Mouse (Mus musculus): ENCODE data around the gene Hoga1. TPM values are rescaled to one million over a fixed set of nuclear protein-coding genes. Genes with fewer than 3 reads are reported as not detected.

Gene Hoga1
- total RNA-seq, 1 experiment from 2014 or later = 22.7 TPM

GRCm38 (mm10) chr19:42021681-42022541, 23.5 kb upstream of the Hoga1 start:
- peak; percentile 67 for DNase-seq

DNA sequence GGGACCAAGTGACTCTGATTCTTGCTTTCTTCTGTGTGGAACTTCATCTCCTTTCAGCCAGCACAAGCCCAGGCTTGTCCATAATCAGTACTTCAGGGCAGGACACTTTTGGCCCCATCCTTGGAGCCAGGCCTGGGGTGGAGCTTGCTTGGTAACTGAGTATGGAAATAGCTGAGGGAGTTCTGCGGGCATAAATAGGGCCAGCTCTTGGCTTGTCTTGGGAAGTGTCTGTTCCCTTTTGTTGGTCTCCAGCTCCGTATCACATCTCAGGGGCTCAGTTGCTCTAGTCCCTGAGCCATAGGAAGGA, 22.9 kb upstream of the Hoga1 start:
- no peak for DNase-seq

GRCm38 (mm10) chr19:42026158-42026557, 19.3 kb upstream of the Hoga1 start:
- peak; percentile 87 for DNase-seq

- DNase-seq = no peak
Observed at GRCm38 (mm10) chr19:42031112-42031511, 14.3 kb upstream of the Hoga1 start.

- DNase-seq = peak; percentile 29
Observed at GRCm38 (mm10) chr19:42033611-42034010, 11.8 kb upstream of the Hoga1 start.

DNA sequence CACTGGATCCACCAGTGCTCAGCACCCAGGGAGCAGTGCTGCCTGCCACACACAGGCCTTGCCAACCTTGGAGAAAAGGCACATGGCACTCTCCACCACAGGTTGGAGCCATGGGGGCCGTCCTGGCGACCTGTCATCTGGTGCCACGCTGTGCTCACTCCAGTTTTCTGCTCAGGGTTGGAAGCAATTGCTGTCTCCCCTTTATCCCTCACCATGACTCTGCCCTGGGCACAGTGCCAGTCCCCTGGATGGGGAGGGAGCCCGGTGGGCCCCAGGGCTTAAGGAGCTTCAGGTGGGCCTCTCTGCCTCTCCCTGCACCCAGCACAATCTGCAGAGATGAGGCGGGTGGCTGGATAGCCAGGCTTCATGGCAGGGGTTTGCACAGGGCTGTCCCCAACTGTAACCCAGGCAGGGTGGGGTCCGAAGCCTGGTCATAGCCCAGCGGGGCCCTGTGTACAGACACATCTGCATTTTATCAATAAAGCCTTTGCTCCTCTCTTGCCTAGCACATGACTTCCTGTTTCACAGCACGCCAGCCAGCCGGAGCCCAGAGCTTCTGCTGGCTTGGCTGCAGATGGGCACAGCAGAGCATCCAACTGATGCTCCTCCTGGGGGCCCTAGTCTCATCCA, 11.1 kb upstream of the Hoga1 start:
- DNase-seq = peak; percentile 36

DNA sequence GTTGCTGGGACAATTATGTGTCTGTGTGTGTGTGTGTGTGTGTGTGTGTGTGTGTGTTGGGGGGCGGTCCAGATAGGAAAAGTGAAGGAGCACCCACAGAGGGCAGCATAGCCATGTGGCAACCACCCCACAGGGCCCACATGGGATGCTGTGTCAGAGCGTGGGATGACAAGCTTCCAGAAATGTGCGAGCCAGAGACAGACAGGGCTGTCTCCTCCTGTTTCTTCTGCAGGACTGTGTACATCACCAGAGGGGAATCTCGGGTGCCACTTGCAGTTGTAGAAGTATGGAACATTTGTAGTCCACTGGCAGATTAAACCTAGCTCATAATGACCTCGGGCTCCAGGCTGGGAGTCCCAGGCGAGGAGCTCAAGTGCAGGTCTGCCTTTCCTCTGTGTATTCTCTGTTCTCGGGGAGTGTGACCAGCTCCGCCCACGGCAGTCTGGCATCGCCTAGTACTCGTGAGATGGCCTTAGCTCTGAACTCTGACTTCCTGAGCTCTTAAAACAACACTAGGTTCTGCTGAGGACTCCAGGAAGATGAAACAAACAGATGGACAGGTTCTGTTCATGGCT, 10.4 kb upstream of the Hoga1 start:
- no peak for DNase-seq

DNA sequence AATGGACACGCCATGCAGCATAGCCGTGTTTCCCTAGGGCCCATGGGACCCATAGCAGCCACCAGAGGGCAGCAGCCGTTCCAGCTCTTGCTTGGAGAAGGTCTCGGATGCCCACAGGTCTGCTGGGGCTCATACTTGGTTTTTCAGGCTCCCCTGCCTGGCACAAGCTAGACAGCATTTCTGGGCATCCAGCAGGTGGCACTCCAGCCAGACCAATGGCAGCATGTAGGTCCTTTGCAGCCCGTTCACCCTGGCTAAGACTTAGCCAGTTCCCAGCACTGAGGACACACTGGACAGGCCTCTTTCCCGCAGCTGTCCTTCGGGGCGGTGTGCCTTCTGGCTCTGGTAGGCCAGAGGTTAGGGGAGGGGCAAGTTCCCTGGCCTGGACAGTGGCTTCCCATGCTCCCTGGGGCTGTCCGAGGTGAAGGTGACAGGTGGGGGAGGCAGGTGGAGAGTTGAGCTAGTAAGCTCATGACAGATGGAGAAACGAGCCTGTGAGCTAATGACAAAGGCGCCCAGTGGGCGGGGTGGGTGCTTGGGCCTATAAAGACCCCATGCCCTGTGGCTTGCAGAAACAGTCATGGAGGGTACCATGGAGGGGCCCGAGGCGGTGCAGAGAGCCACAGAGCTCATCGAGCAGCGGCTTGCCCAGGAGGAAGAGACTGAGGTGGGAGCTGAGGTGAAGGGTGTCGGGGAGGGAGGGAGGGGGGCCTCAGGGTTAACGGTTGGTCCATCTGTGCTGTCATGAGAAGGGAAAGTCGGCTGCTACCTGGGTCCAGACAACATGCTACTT, 9.8 kb upstream of the Hoga1 start, which contains the start of gene Ankrd2:
Ankrd2 (plus strand) TSS at position 545 of the 793 bp plus-strand sequence.
- peak; percentile 93 for DNase-seq

DNA sequence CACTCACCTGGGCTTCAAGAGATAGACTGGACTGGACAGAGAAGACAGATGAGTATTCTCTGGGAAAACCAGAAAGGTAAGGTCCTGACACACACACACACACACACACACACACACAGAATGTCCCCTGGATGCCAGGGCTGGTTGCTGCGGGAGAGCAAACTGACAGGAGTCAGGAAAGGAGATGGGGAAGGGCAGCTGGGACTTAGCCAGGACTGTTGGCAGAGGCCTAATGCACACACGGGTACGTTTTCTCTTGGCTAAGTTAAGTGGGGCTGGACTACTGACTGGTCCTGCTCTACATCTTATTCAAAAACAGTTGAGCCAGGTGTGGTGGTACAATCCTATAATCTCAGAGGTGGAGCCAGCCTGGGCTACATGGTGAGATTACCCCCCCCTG, 9.1 kb upstream of the Hoga1 start:
- DNase-seq = no peak

DNA sequence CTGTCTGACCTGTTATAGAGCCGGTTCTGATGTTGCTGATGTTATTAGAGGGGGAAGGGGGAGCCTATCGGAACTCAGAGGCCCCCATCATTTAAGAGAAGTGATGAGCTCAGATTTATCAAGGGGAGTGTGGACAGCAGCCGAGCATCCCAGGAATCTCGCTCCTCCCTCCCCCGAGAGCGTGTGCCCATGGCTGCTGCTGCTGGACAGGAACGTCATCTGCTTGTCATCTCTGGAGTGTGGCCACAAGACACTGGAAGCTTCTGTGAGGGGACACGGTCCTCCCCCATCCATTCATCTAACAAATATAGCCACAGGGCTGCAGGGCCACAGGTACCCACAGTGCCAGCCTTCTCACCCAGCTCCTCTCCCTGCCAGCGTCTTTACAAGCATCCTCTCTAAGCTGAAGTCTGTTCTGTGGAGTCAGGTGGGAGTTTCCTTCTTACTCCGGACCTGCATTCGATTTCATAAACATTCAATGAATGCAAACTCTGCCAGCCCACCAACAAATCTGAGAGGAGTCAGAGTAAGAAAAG, 8.2 kb upstream of the Hoga1 start:
- DNase-seq = no peak

DNA sequence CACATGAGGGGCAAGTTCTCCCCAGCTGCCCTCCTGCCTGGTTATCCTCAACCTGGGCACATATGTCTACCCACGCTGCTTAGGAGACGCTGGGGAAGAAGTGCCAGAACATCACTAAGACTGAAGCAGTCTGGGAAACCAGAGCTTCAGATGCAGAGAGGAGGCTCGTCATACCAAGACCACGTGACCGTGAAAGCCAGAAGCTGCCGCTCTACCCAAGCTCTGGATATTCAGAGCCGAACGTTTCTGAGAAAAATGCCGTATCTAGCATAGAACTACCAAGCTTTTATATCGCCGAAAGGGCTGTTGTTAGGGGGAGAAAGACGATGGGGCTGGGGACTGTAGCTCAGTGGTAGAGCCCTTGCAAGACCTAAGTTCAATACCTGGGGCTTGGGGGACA, 7.1 kb upstream of the Hoga1 start:
- no peak for DNase-seq

DNA sequence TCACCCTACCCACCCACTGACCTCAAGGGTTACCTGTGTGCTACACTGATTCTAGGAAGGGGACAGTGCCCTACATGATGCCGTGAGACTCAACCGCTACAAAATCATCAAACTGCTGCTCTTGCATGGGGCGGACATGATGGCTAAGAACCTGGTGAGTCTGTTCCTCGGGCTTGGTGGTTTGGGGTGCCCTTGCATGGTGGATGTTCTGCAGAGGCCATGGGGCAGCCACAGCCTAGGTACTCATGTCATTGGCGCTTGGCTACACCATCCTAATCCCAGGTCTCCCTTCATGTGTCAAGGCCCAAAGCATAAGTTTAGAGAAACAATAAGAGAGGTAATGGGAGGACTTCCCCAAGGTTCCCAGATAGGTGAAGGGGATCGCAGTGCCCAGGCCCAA, 1.4 kb upstream of the Hoga1 start:
- DNase-seq = no peak

GRCm38 (mm10) chr19:42050251-42050650, 4.8 kb downstream of the Hoga1 start:
- DNase-seq = no peak

DNA sequence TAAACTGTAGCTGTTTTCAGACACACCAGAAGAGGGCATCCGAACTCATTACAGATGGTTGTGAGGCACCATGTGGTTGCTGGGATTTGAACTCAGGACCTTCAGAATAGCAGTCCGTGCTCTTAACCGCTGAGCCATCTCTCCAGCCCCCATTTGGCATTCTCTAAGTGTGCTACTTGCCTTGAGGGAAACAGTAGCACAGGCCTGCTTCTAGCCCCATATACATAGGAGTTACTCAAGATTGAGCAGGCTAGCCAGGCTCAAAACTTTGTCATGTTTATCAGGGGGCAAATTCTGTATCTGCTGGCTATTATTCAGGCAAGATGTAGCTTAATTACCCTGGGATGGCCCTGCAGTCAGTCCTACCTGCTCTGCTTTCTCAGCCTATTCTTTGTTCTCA, 5.9 kb downstream of the Hoga1 start:
- no peak for DNase-seq

DNA sequence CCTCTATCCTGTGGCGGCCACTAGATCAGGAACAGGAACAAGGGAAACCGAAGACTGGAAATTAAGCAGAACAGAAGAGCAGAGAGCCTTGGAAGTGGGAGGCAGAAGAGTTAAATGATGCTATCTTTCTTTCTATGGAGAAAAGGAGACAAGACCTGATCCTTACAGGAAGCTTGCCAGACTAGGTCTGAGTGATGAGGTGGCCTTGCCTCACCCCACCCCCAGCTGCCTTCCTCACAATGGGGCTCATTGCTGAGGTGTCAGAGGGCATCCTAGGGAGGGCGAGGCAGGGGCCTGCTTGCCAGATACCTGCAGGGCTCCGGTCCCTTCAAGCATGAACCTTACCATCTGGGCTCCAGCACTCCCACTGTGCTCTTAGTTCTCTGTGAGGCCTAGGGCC, 6.5 kb downstream of the Hoga1 start, which contains the start of gene 4933411K16Rik:
4933411K16Rik (plus strand) TSS at position 301 of the 400 bp plus-strand sequence.
- DNase-seq = no peak

DNA sequence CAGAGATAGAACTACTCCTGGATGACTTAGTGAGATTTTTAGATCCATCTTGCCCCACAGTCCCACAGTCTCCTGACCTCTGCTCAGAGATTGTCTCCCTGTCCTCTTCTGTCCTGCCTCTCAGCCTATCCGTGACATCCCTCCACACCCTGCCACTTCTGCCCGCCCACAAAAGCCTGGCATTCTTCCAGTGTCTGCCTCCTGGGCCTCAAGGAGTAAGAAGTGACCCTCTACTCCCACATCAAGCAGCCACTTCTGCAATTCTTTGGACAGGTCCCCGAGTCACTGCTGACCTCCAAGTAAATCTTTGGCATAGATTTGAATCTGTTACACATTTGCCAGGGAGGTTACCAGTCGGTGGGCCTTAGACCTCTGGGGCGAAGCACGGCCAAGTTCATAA, 8.8 kb downstream of the Hoga1 start:
- peak; percentile 45 for DNase-seq

- peak; percentile 72 for DNase-seq
Observed at GRCm38 (mm10) chr19:42055881-42056280, 10.5 kb downstream of the Hoga1 start.

GRCm38 (mm10) chr19:42056719-42057409, 11.5 kb downstream of the Hoga1 start:
- DNase-seq = no peak

GRCm38 (mm10) chr19:42058426-42058825, 13.0 kb downstream of the Hoga1 start:
- no peak for DNase-seq

GRCm38 (mm10) chr19:42061443-42061842, 16.0 kb downstream of the Hoga1 start:
- no peak for DNase-seq

- no peak for DNase-seq
Observed at GRCm38 (mm10) chr19:42068441-42069240, 23.2 kb downstream of the Hoga1 start.
